Mouse (Mus musculus) spleen, adult 10 weeks (tissue): ENCODE results near the gene Becn1. TPM values are rescaled to one million over a fixed set of nuclear protein-coding genes. Genes with fewer than 3 reads are reported as not detected.

Experiments
- polyA plus RNA-seq: library from polyadenylated mRNA; stranded (reverse); fragments of 350-450 nt; fragmentation: Illumina TruSeq; extraction: RNeasy Lipid Tissue Mini Kit (QIAGEN cat#74804); gene quantifications from one replicate; pipeline ENCODE4 v1.2.3, GENCODE M21; 2015; ENCODE audit warnings: low replicate concordance; ENCODE audit not compliant: insufficient read depth

The Becn1 gene
- 156 TPM for polyA plus RNA-seq

GRCm38 (mm10) chr11:101302004-101302798 lies at the start of gene Becn1:
Becn1 (minus strand) TSS chr11:101302286.

GRCm38 (mm10) chr11:101330371-101330924 lies 28.4 kb upstream of the Becn1 start, which contains the start of gene Aoc3:
Aoc3 (plus strand) TSS chr11:101330605.

DNA sequence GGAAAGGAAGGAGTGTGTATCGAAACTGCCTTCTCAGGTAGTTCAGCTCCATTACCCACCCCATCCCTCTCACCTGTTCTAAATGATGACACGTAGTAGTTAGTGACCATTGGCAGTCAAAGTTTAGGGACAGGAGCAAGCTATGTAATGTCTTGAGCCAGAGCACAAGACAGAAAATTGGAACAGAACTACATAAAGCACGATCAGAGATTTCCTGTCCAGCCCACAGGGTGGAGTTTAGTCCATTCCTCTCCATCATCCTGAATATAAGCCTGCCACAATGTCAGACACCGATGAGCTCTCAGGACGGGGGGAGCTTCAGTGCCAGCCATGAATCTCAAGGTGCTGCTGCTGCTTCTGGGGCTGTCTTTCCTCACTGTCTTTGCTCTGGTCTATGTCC lies 22.7 kb upstream of the Becn1 start, which contains the start of gene Aoc2:
Gene Aoc2 (plus strand): TSS at position 301 of the 400 bp plus-strand sequence.

GRCm38 (mm10) chr11:101315665-101316500 lies 13.8 kb upstream of the Becn1 start, which contains the start of gene Psme3:
Psme3 (plus strand) TSS chr11:101316213.

DNA sequence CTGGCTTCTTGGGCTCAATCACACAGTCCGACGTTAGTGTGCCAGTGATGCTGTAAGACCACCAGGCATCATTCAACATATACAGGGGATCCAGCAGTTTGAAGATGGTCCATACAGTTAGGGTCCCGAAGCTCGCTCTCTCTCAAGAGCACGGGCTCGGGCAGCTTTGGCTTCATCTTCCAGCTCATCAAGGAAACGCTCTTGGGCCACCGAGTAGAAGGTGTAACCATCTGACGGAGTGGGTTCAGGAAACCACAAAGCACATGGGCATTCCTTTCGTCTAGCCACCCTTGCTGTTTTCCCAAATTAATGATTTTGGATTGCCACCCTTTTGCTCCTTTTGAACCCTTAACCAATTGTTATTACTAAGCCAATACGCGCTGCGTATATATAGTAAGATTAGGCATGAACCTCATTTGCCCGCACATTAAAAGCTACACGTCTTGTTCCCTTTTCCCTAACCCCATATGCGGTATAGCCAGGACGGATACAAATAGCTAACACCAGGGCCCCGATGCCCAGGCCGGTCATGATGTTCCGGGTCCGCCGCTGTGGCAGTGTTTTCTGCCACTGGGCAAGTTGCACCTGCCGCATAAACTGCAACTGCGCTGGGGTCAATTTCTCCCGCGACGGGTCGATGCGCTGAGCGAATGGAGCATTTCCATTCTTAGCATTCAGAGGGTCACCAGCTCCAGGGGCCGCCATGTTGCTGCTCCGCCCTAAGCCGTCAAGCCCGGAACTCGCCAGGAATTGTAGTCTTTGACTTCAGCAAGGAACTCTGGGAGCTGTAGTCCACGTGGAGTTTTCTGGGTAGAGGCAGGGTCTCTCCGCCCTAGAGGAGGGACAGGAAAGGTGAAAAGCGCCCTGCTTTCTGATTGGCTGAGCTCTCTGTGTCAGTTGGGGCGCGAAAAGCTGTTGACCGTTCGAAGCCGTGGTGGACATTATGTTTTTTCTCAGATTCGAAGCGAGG lies 23.6 kb downstream of the Becn1 start, which contains the start of the genes Cntd1 and Coa3:
Gene Cntd1 (plus strand): TSS at position 790 of the 970 bp plus-strand sequence.
Gene Coa3 (minus strand): TSS at position 892 of the 970 bp plus-strand sequence.

GRCm38 (mm10) chr11:101259948-101260825 lies 41.9 kb downstream of the Becn1 start, which contains the start of gene Wnk4:
Wnk4 (plus strand) TSS chr11:101260567.

DNA sequence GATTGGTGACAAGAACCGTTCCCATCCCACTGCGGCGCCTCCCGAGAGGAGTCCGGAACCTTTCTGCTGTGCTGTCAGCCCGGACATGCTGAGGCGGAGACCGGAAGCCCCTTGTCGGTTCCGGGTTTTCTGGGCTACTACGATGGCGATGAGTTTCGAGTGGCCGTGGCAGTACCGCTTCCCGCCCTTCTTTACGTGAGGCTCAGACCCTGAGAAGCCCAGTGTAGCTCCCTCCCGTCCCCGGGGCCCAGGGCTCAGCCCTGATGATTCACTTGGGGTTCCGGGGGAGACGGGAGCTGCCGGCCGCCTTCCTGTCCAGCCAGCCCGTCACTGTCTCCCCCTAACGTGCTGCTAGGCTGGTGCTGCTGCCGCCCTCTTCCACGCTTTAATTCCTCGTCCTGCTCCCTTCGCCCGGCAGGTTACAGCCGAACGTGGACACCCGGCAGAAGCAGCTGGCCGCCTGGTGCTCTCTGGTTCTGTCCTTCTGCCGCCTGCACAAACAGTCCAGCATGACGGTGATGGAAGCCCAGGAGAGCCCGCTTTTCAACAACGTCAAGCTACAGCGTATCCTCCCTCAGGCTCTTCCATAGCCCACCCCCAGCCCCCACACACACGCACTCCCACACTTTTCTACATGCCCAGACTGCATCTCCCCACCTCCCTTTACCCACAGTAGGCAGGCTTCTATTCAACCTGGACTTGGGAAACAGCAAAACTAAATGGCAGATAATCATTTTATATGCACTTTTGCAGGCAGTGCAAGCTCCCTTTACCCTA lies 48.3 kb downstream of the Becn1 start, which contains the start of gene Vps25:
Gene Vps25 (plus strand): TSS at position 95 of the 777 bp plus-strand sequence.

GRCm38 (mm10) chr11:101245855-101246701 lies 56.0 kb downstream of the Becn1 start, which contains the start of gene Ramp2:
Ramp2 (plus strand) TSS chr11:101246028.

Other genes with a start within 250 kb of the Becn1 start
- gene Naglu, start 232.3 kb downstream of the Becn1 start, polyA plus RNA-seq, result 6.9 TPM
- gene Hsd17b1, start 223.9 kb downstream of the Becn1 start, polyA plus RNA-seq, result 0.70 TPM
- gene Coasy, start 219.7 kb downstream of the Becn1 start, polyA plus RNA-seq, result 10.9 TPM
- gene Mlx, start 215.0 kb downstream of the Becn1 start, polyA plus RNA-seq, result 64.9 TPM
- gene Psmc3ip, start 206.8 kb downstream of the Becn1 start, polyA plus RNA-seq, result 5.5 TPM
- gene Retreg3, start 182.4 kb downstream of the Becn1 start, polyA plus RNA-seq, result 94.9 TPM
- gene Tubg1, start 182.3 kb downstream of the Becn1 start, polyA plus RNA-seq, result 7.7 TPM
- gene Tubg2, start 146.4 kb downstream of the Becn1 start, polyA plus RNA-seq, result 1.6 TPM
- 0.69 TPM for gene Cntnap1, start 131.8 kb downstream of the Becn1 start, polyA plus RNA-seq
- gene Plekhh3, start 130.9 kb downstream of the Becn1 start, polyA plus RNA-seq, result 0.40 TPM
- gene Ccr10, start 126.8 kb downstream of the Becn1 start, polyA plus RNA-seq, result not detected
- 58.1 TPM for gene Ezh1, start 75.8 kb downstream of the Becn1 start, polyA plus RNA-seq
- 39.4 TPM for gene Ramp2, start 56.3 kb downstream of the Becn1 start, polyA plus RNA-seq
- gene Vps25, start 48.6 kb downstream of the Becn1 start, polyA plus RNA-seq, result 112 TPM
- gene Wnk4, start 41.7 kb downstream of the Becn1 start, polyA plus RNA-seq, result 1.3 TPM
- gene Cntd1, start 23.3 kb downstream of the Becn1 start, polyA plus RNA-seq, result 1.3 TPM
- 44.5 TPM for gene Coa3, start 23.2 kb downstream of the Becn1 start, polyA plus RNA-seq
- gene Psme3, start 13.9 kb upstream of the Becn1 start, polyA plus RNA-seq, result 225 TPM
- gene Aoc2, start 22.8 kb upstream of the Becn1 start, polyA plus RNA-seq, result 5.3 TPM
- gene Aoc3, start 28.3 kb upstream of the Becn1 start, polyA plus RNA-seq, result 1.8 TPM
- not detected for gene G6pc, start 65.3 kb upstream of the Becn1 start, polyA plus RNA-seq
- 21.1 TPM for gene Aarsd1, start 115.3 kb upstream of the Becn1 start, polyA plus RNA-seq
- 0.90 TPM for gene Gm27029, start 122.5 kb upstream of the Becn1 start, polyA plus RNA-seq
- 12.0 TPM for gene Rundc1, start 122.8 kb upstream of the Becn1 start, polyA plus RNA-seq
- 1.5 TPM for gene Ptges3l, start 123.0 kb upstream of the Becn1 start, polyA plus RNA-seq
- gene Rpl27, start 140.0 kb upstream of the Becn1 start, polyA plus RNA-seq, result 251 TPM
- gene Ifi35, start 146.1 kb upstream of the Becn1 start, polyA plus RNA-seq, result 55.0 TPM
- gene Rnd2, start 162.7 kb upstream of the Becn1 start, polyA plus RNA-seq, result 1.6 TPM
- 22.6 TPM for gene Vat1, start 163.9 kb upstream of the Becn1 start, polyA plus RNA-seq
- 6.8 TPM for gene Brca1, start 249.7 kb upstream of the Becn1 start, polyA plus RNA-seq
- 102 TPM for gene Nbr1, start 249.9 kb upstream of the Becn1 start, polyA plus RNA-seq